Mouse (Mus musculus): Measurements from ENCODE around the gene Wwox. TPM values are rescaled to one million over a fixed set of nuclear protein-coding genes. Genes with fewer than 3 reads are reported as not detected.

Wwox gene
- polyA plus RNA-seq, 1 experiment from 2014 or later, result 14.9 TPM

GRCm38 (mm10) chr8:115276281-115276680 is 836.8 kb downstream of the Wwox start:
- Histone ChIP-seq H3K4me3 (ENCODE audit: low read length) (no peak overlapping the region), H3K4me1 (ENCODE audit: control insufficient read depth, insufficient read depth, low read depth, low read length) (no peaks in the 10 kb centered on the region), H3K4me2 (ENCODE audit: low read length) (no peak overlapping the region), H3K9me3 (ENCODE audit: control insufficient read depth, low read length) (no peaks in the 10 kb centered on the region), H3K27ac (ENCODE audit: low read depth, low read length) (no peak overlapping the region), H3K9ac (ENCODE audit: low read depth, low read length) (no peak overlapping the region), H3K36me3 (ENCODE audit: control insufficient read depth, insufficient read depth, low read length) (no peaks in the 10 kb centered on the region), H3K27me3 (replicated peaks; ENCODE audit: control insufficient read depth, insufficient read depth, low read length) (no peaks in the 10 kb centered on the region)
- WGBS, result 59% methylated on average over 2 of the region's 2 CpGs
- no peak for ATAC-seq

- Histone ChIP-seq H3K9ac (ENCODE audit: low read depth, low read length) (no peak overlapping the region), H3K36me3 (ENCODE audit: control insufficient read depth, insufficient read depth, low read length) (no peaks in the 10 kb centered on the region), H3K9me3 (ENCODE audit: control insufficient read depth, low read length) (no peaks in the 10 kb centered on the region), H3K27ac (ENCODE audit: low read depth, low read length) (no peak overlapping the region), H3K4me1 (ENCODE audit: control insufficient read depth, insufficient read depth, low read depth, low read length) (no peaks in the 10 kb centered on the region), H3K4me3 (ENCODE audit: low read length) (no peak overlapping the region), H3K4me2 (ENCODE audit: low read length) (no peak overlapping the region), H3K27me3 (replicated peaks; ENCODE audit: control insufficient read depth, insufficient read depth, low read length) (no peaks in the 10 kb centered on the region)
- no peak for ATAC-seq
- WGBS, result 80% methylated on average over 5 of the region's 5 CpGs
These were observed 838.8 kb downstream of the Wwox start for GRCm38 (mm10) chr8:115278291-115278690.

GRCm38 (mm10) chr8:115290224-115290623 is 850.8 kb downstream of the Wwox start:
- Histone ChIP-seq H3K36me3 (ENCODE audit: control insufficient read depth, insufficient read depth, low read length) (no peaks in the 10 kb centered on the region), H3K9ac (ENCODE audit: low read depth, low read length) (no peak overlapping the region), H3K9me3 (ENCODE audit: control insufficient read depth, low read length) (peaks cover 6% of the 10 kb centered on the region), H3K27ac (ENCODE audit: low read depth, low read length) (no peak overlapping the region), H3K27me3 (replicated peaks; ENCODE audit: control insufficient read depth, insufficient read depth, low read length) (no peaks in the 10 kb centered on the region), H3K4me2 (ENCODE audit: low read length) (no peak overlapping the region), H3K4me3 (ENCODE audit: low read length) (no peak overlapping the region), H3K4me1 (ENCODE audit: control insufficient read depth, insufficient read depth, low read depth, low read length) (no peaks in the 10 kb centered on the region)
- ATAC-seq, result no peak
- 66% methylated on average over 8 of the region's 8 CpGs for WGBS

DNA sequence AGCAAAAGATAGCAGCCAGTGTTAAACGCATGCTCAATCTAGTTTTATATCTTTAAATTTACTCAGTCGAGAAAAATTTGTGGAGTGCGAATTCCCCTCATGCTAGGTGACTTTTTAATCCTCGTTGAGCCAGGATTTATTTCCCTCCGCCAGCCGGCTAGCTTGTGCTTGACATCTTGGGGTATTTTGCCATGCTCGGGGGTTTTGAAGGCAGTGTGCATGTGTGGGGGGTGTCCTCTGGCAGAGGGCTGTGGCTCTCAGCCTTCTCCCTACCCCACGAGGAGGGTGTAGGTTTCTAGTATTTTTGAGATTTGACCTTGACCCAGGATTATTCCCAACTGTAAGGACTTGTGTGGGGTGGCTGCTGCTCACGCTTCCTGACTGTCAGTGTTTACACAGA is 857.3 kb downstream of the Wwox start:
- Histone ChIP-seq H3K27me3 (replicated peaks; ENCODE audit: control insufficient read depth, insufficient read depth, low read length) (no peaks in the 10 kb centered on the region), H3K4me2 (ENCODE audit: low read length) (no peak overlapping the region), H3K9me3 (ENCODE audit: control insufficient read depth, low read length) (peaks cover 2% of the 10 kb centered on the region; the same call in 1 of the 2 replicates), H3K36me3 (ENCODE audit: control insufficient read depth, insufficient read depth, low read length) (no peaks in the 10 kb centered on the region), H3K9ac (ENCODE audit: low read depth, low read length) (no peak overlapping the region), H3K27ac (ENCODE audit: low read depth, low read length) (no peak overlapping the region), H3K4me3 (ENCODE audit: low read length) (no peak overlapping the region), H3K4me1 (ENCODE audit: control insufficient read depth, insufficient read depth, low read depth, low read length) (no peaks in the 10 kb centered on the region)
- WGBS, result 61% methylated on average over 9 of the region's 9 CpGs
- ATAC-seq, result no peak

DNA sequence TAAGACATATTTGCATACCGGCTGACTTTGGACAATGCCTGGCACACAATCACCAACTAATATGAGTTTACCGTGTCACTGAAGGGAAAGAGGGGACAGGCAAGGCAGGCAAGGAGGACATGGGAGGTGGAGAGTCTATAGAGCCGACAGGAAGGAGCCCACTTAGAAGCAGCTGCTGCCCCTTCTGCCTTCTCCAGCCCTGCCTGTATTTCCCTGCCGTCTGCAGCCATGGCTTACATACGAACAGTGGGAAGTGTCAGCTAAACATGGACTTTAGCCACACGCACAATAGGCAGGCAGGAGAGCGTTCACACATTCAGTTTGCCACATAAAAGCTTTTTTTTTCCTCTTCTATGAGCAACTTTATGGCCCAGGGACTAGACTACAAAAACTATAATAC is 863.0 kb downstream of the Wwox start:
- no peaks in the 10 kb centered on the region for H3K4me1 ChIP-seq (ENCODE audit: control insufficient read depth, insufficient read depth, low read depth, low read length)
- ATAC-seq, result no peak

DNA sequence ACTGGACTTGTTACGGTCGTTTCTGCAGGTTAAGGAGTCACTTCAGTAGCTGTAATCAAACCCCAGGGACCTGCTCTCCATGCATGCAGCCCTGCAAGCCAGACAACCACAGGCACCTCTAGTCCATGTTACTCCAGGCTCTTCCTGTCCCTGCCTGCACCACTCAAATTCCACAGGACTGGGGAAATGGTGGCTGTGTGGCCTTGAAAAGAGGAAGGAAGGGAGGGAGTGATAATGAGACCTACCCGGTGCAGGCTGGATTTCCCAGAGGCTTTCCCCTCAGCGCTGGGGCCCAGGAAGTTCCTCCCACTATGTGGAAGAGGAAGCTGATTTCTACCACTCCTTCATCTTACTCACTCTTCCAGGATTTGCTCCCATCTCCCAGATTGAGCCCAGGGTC is 868.0 kb downstream of the Wwox start:
- ATAC-seq, result no peak
- Histone ChIP-seq H3K4me3 (ENCODE audit: low read length) (no peak overlapping the region), H3K9ac (ENCODE audit: low read depth, low read length) (no peak overlapping the region), H3K4me2 (ENCODE audit: low read length) (no peak overlapping the region), H3K9me3 (ENCODE audit: control insufficient read depth, low read length) (no peaks in the 10 kb centered on the region), H3K36me3 (ENCODE audit: control insufficient read depth, insufficient read depth, low read length) (no peaks in the 10 kb centered on the region), H3K27me3 (replicated peaks; ENCODE audit: control insufficient read depth, insufficient read depth, low read length) (no peaks in the 10 kb centered on the region), H3K27ac (ENCODE audit: low read depth, low read length) (no peak overlapping the region), H3K4me1 (ENCODE audit: control insufficient read depth, insufficient read depth, low read depth, low read length) (no peaks in the 10 kb centered on the region)
- WGBS, result 63% methylated on average over 4 of the region's 4 CpGs

More for the DNA sequence above, 863.0 kb downstream of the Wwox start:
- Histone ChIP-seq H3K4me2 (ENCODE audit: low read length) (no peak overlapping the region), H3K4me3 (ENCODE audit: low read length) (no peak overlapping the region), H3K27ac (ENCODE audit: low read depth, low read length) (no peak overlapping the region), H3K9ac (ENCODE audit: low read depth, low read length) (no peak overlapping the region), H3K36me3 (ENCODE audit: control insufficient read depth, insufficient read depth, low read length) (no peaks in the 10 kb centered on the region), H3K9me3 (ENCODE audit: control insufficient read depth, low read length) (no peaks in the 10 kb centered on the region), H3K27me3 (replicated peaks; ENCODE audit: control insufficient read depth, insufficient read depth, low read length) (no peaks in the 10 kb centered on the region)
- 29% methylated on average over 7 of the region's 7 CpGs for WGBS

- Histone ChIP-seq H3K4me1 (ENCODE audit: control insufficient read depth, insufficient read depth, low read depth, low read length) (no peaks in the 10 kb centered on the region), H3K36me3 (ENCODE audit: control insufficient read depth, insufficient read depth, low read length) (no peaks in the 10 kb centered on the region), H3K4me3 (ENCODE audit: low read length) (no peak overlapping the region), H3K9me3 (ENCODE audit: control insufficient read depth, low read length) (no peaks in the 10 kb centered on the region), H3K27ac (ENCODE audit: low read depth, low read length) (no peak overlapping the region), H3K4me2 (ENCODE audit: low read length) (no peak overlapping the region), H3K9ac (ENCODE audit: low read depth, low read length) (no peak overlapping the region), H3K27me3 (replicated peaks; ENCODE audit: control insufficient read depth, insufficient read depth, low read length) (no peaks in the 10 kb centered on the region)
- 93% methylated on average over 6 of the region's 6 CpGs for WGBS
- ATAC-seq, result no peak
These were observed 871.5 kb downstream of the Wwox start for GRCm38 (mm10) chr8:115311003-115311402.

DNA sequence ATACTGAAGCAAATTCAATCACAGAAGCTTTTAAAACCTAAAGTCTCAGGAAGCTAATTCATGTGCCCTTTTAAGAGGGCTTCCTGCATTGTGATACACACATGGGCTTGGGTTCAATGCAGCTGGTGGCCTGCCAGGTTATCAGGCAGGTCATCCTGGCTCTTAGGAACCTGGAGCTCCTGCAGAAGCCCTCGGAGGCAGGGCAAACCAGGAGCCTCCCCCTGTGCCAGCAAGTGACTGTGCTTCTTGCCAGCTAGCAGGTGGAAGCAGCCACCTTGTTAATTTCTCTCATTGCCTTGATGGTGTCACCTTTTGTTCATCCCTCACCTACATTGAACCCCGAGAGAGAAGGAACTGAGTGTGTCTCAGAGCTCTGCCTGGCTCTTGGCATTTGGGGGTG is 872.9 kb downstream of the Wwox start:
- H3K4me1 ChIP-seq (ENCODE audit: control insufficient read depth, insufficient read depth, low read depth, low read length), result no peaks in the 10 kb centered on the region
- H3K9me3 ChIP-seq (ENCODE audit: control insufficient read depth, low read length), result no peaks in the 10 kb centered on the region
- no peak overlapping the region for H3K4me2 ChIP-seq (ENCODE audit: low read length)
- H3K36me3 ChIP-seq (ENCODE audit: control insufficient read depth, insufficient read depth, low read length), result no peaks in the 10 kb centered on the region
- no peak for ATAC-seq
- H3K27ac ChIP-seq (ENCODE audit: low read depth, low read length), result no peak overlapping the region
- H3K4me3 ChIP-seq (ENCODE audit: low read length), result no peak overlapping the region
- WGBS, result 86% methylated on average over 2 of the region's 2 CpGs
- H3K27me3 ChIP-seq (replicated peaks; ENCODE audit: control insufficient read depth, insufficient read depth, low read length), result no peaks in the 10 kb centered on the region
- no peak overlapping the region for H3K9ac ChIP-seq (ENCODE audit: low read depth, low read length)

- Histone ChIP-seq H3K36me3 (ENCODE audit: control insufficient read depth, insufficient read depth, low read length) (no peaks in the 10 kb centered on the region), H3K27ac (ENCODE audit: low read depth, low read length) (no peak overlapping the region), H3K27me3 (replicated peaks; ENCODE audit: control insufficient read depth, insufficient read depth, low read length) (no peaks in the 10 kb centered on the region), H3K9me3 (ENCODE audit: control insufficient read depth, low read length) (no peaks in the 10 kb centered on the region), H3K4me3 (ENCODE audit: low read length) (no peak overlapping the region), H3K9ac (ENCODE audit: low read depth, low read length) (no peak overlapping the region), H3K4me1 (ENCODE audit: control insufficient read depth, insufficient read depth, low read depth, low read length) (no peaks in the 10 kb centered on the region), H3K4me2 (ENCODE audit: low read length) (no peak overlapping the region)
- ATAC-seq, result no peak
- WGBS, result 90% methylated on average over 5 of the region's 5 CpGs
These were observed 883.0 kb downstream of the Wwox start for GRCm38 (mm10) chr8:115322501-115322900.

- Histone ChIP-seq H3K36me3 (ENCODE audit: control insufficient read depth, insufficient read depth, low read length) (no peaks in the 10 kb centered on the region), H3K9ac (ENCODE audit: low read depth, low read length) (no peak overlapping the region), H3K4me2 (ENCODE audit: low read length) (no peak overlapping the region), H3K9me3 (ENCODE audit: control insufficient read depth, low read length) (no peaks in the 10 kb centered on the region), H3K27me3 (replicated peaks; ENCODE audit: control insufficient read depth, insufficient read depth, low read length) (no peaks in the 10 kb centered on the region), H3K4me3 (ENCODE audit: low read length) (no peak overlapping the region), H3K27ac (ENCODE audit: low read depth, low read length) (no peak overlapping the region), H3K4me1 (ENCODE audit: control insufficient read depth, insufficient read depth, low read depth, low read length) (no peaks in the 10 kb centered on the region)
- ATAC-seq, result no peak
- 71% methylated on average over 11 of the region's 11 CpGs for WGBS
These were observed 891.2 kb downstream of the Wwox start for GRCm38 (mm10) chr8:115330671-115331070.

All from hindbrain, embryonic 16.5 days (tissue).